Mouse (Mus musculus) myocyte (in vitro differentiated cells): ENCODE measurements around the gene Nit1.

ENCODE experiments used
- CEBPB ChIP-seq: IDR thresholded peaks from 2 replicates; pipeline ENCODE4 v1.6.1; 2011; ENCODE audit warnings: mild to moderate bottlenecking, moderate library complexity; ENCODE audit not compliant: poor library complexity, insufficient read depth, severe bottlenecking
- E2F4 ChIP-seq: IDR thresholded peaks from one replicate; pipeline ENCODE4 v1.6.1; 2011; ENCODE audit warnings: mild to moderate bottlenecking, control low read depth, moderate library complexity; ENCODE audit not compliant: insufficient read depth
- MAX ChIP-seq: IDR thresholded peaks from one replicate; pipeline ENCODE4 v1.6.1; 2011; ENCODE audit warnings: low read depth, mild to moderate bottlenecking, control low read depth
- MYOD1 ChIP-seq, 3 experiments: IDR thresholded peaks; one replicate each; pipeline ENCODE4 v1.6.1; 2011; ENCODE audit warnings: control low read depth in 2 of 3, low read depth in 2 of 3, mild to moderate bottlenecking in 2 of 3, moderate library complexity in 1 of 3; ENCODE audit not compliant: insufficient read length in 2 of 3, control insufficient read depth in 1 of 3
- MYOG ChIP-seq, 3 experiments: IDR thresholded peaks; one replicate each; pipeline ENCODE4 v1.6.1; 2011; ENCODE audit warnings: control low read depth in 2 of 3, low read depth in 2 of 3, mild to moderate bottlenecking in 2 of 3; ENCODE audit not compliant: insufficient read length in 2 of 3, control insufficient read depth in 1 of 3, insufficient read depth in 1 of 3
- POLR2A ChIP-seq: IDR thresholded peaks from one replicate; pipeline ENCODE4 v1.6.1; 2011; ENCODE audit warnings: low read depth, mild to moderate bottlenecking, control low read depth, moderate library complexity; ENCODE audit not compliant: insufficient read length
- POLR2AphosphoS2 ChIP-seq: IDR thresholded peaks from one replicate; pipeline ENCODE4 v1.6.1; 2011; ENCODE audit warnings: low read depth, control low read depth; ENCODE audit not compliant: insufficient read length
- REST ChIP-seq: IDR thresholded peaks from one replicate; pipeline ENCODE4 v1.6.1; 2011; ENCODE audit warnings: mild to moderate bottlenecking, control low read depth, moderate library complexity; ENCODE audit not compliant: insufficient read depth, insufficient read length
- SRF ChIP-seq: IDR thresholded peaks from one replicate; pipeline ENCODE4 v1.6.1; 2011; ENCODE audit warnings: low read depth; ENCODE audit not compliant: control insufficient read depth, insufficient read length
- TCF12 ChIP-seq: IDR thresholded peaks from one replicate; pipeline ENCODE4 v1.6.1; 2011; ENCODE audit warnings: mild to moderate bottlenecking, control low read depth; ENCODE audit not compliant: poor library complexity, insufficient read depth, severe bottlenecking
- TCF3 ChIP-seq: IDR thresholded peaks from one replicate; pipeline ENCODE4 v1.6.1; 2011; ENCODE audit warnings: low read depth, control low read depth; ENCODE audit not compliant: insufficient read length
- USF1 ChIP-seq: IDR thresholded peaks from one replicate; pipeline ENCODE4 v1.6.1; 2011; ENCODE audit warnings: low read depth, mild to moderate bottlenecking, control low read depth, moderate library complexity

DNA sequence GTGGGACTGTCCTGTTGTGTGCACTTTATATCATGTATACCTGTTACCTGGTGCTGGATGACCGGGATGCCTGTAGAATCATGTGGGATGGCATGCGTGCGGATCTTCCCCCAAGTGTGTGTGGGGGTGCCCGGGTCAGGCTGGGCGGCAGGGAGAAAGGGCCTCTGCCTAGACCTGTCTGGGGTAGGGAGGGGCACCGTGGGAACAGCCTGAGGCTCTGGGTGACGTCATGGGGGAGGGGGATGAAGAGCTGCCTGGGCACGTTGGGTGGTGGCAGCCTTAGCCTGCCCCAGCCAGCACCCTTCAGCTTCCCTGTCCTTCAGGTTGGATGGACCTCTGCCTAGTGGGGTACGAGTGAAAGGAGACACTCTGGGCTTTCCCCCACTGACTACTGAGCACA lies 38.9 kb upstream of the Nit1 start:
- TF ChIP-seq MAX: no peak
- TF ChIP-seq TCF3: no peak
- no peak for TF ChIP-seq POLR2A
- no peak for TF ChIP-seq E2F4
- no peak for TF ChIP-seq POLR2AphosphoS2
- TF ChIP-seq TCF12: no peak
- no peak for TF ChIP-seq MYOG (IDR thresholded peaks at IDR 0.05; ENCODE audit: control insufficient read depth in 1 of 3, insufficient read depth in 1 of 3, insufficient read length in 2 of 3, low read depth in 2 of 3)
- TF ChIP-seq CEBPB: no peak
- no peak for TF ChIP-seq USF1
- no peak for TF ChIP-seq REST
- no peak for TF ChIP-seq MYOD1 (IDR thresholded peaks at IDR 0.05; ENCODE audit: control insufficient read depth in 1 of 3, insufficient read length in 2 of 3, low read depth in 2 of 3)
- no peak for TF ChIP-seq SRF
